Mouse (Mus musculus) MEL (cell line): ENCODE measurements around the gene Plekhg3.

Experiments used
- CHD1 ChIP-seq: IDR thresholded peaks from 2 replicates; pipeline ENCODE4 v1.6.1; 2012; ENCODE audit warnings: low read depth, mild to moderate bottlenecking, inconsistent platforms, low read length, improper control_type of control experiment
- CHD2 ChIP-seq: IDR thresholded peaks from 2 replicates; pipeline ENCODE4 v1.6.1; 2011; ENCODE audit warnings: low read length, improper control_type of control experiment
- CTCF ChIP-seq, 3 experiments: IDR thresholded peaks in 2 of 3; conservative IDR thresholded peaks in 1 of 3; 2 replicates each; pipeline ENCODE4 v1.5.1; 2011 to 2012; ENCODE audit warnings: low read length in 3 of 3, low read depth in 2 of 3, mild to moderate bottlenecking in 2 of 3, improper control_type of control experiment in 1 of 3, inconsistent platforms in 1 of 3, mixed read lengths in 1 of 3, moderate library complexity in 1 of 3; ENCODE audit not compliant: control insufficient read depth in 1 of 3, insufficient read depth in 1 of 3, poor library complexity in 1 of 3, severe bottlenecking in 1 of 3
- RAD21 ChIP-seq: IDR thresholded peaks from 2 replicates; pipeline ENCODE4 v1.6.1; 2011; ENCODE audit warnings: mild to moderate bottlenecking, low read depth, low read length, improper control_type of control experiment
- TAL1 ChIP-seq: IDR thresholded peaks from 2 replicates; pipeline ENCODE4 v1.6.1; 2012; ENCODE audit warnings: mild to moderate bottlenecking, inconsistent platforms, low read length, moderate library complexity, mixed read lengths
- TBP ChIP-seq: IDR thresholded peaks from 2 replicates; pipeline ENCODE4 v1.8.0; 2011; ENCODE audit warnings: low read depth, low read length, improper control_type of control experiment

GRCm38 (mm10) chr12:76500896-76501295 is 29.8 kb upstream of the Plekhg3 start:
- TF ChIP-seq TBP (peak; percentile 87), CHD1 (no peak), CTCF (IDR thresholded peaks at IDR 0.05 in 2 of 3, conservative IDR thresholded peaks at IDR 0.05 in 1 of 3; ENCODE audit: control insufficient read depth in 1 of 3, insufficient read depth in 1 of 3, low read depth in 2 of 3, low read length in 3 of 3, poor library complexity in 1 of 3, severe bottlenecking in 1 of 3) (no peak), TAL1 (peak; percentile 7; the same call in 1 of the 2 replicates), RAD21 (no peak), CHD2 (peak; percentile 22; the same call in 1 of the 2 replicates)
